Mouse (Mus musculus): ENCODE results near the gene Men1. TPM values are rescaled to one million over a fixed set of nuclear protein-coding genes. Genes with fewer than 3 reads are reported as not detected.
A peak's percentile ranks its signal among the peaks of the same experiment; 100 is the strongest.

Gene Men1
- polyA plus RNA-seq, 1 experiment from 2014 or later: 55.2 TPM

GRCm38 (mm10) chr19:6302114-6302513 is 32.7 kb upstream of the Men1 start:
- Histone ChIP-seq H3K4me1 (replicated peaks; ENCODE audit: control insufficient read depth, insufficient read depth, low read length) (peaks cover 5% of the 10 kb centered on the region), H3K36me3 (ENCODE audit: control insufficient read depth, insufficient read depth, low read length) (peaks cover 30% of the 10 kb centered on the region), H3K4me2 (ENCODE audit: low read length) (no peak overlapping the region), H3K27ac (ENCODE audit: low read depth) (no peak overlapping the region), H3K9me3 (ENCODE audit: control insufficient read depth, low read length) (no peaks in the 10 kb centered on the region), H3K27me3 (replicated peaks; ENCODE audit: control insufficient read depth, insufficient read depth, low read length) (no peaks in the 10 kb centered on the region), H3K9ac (ENCODE audit: low read length) (no peak overlapping the region), H3K4me3 (ENCODE audit: low read depth, low read length) (no peak overlapping the region)
- no peak for DNase-seq (ENCODE audit: low spot score)
- WGBS: 93% methylated on average over 5 of the region's 5 CpGs
- no peak for ATAC-seq (replicated peaks; ENCODE audit: low FRiP score, low TSS enrichment, low read depth)

- WGBS: 53% methylated on average over 4 of the region's 4 CpGs
- no peak for ATAC-seq (replicated peaks; ENCODE audit: low FRiP score, low TSS enrichment, low read depth)
- no peak overlapping the region for H3K27ac ChIP-seq (ENCODE audit: low read depth)
Observed at GRCm38 (mm10) chr19:6302522-6302921, 32.3 kb upstream of the Men1 start.

GRCm38 (mm10) chr19:6303831-6304230 is 30.9 kb upstream of the Men1 start:
- Histone ChIP-seq H3K36me3 (ENCODE audit: control insufficient read depth, insufficient read depth, low read length) (peaks cover 13% of the 10 kb centered on the region), H3K4me3 (ENCODE audit: low read depth, low read length) (no peak overlapping the region), H3K27ac (ENCODE audit: low read depth) (no peak overlapping the region), H3K4me1 (replicated peaks; ENCODE audit: control insufficient read depth, insufficient read depth, low read length) (peaks cover 8% of the 10 kb centered on the region), H3K4me2 (ENCODE audit: low read length) (no peak overlapping the region), H3K27me3 (replicated peaks; ENCODE audit: control insufficient read depth, insufficient read depth, low read length) (no peaks in the 10 kb centered on the region), H3K9me3 (ENCODE audit: control insufficient read depth, low read length) (no peaks in the 10 kb centered on the region), H3K9ac (ENCODE audit: low read length) (no peak overlapping the region)
- 75% methylated on average over 6 of the region's 6 CpGs for whole genome bisulfite sequencing
- ATAC-seq (replicated peaks; ENCODE audit: low FRiP score, low TSS enrichment, low read depth) (no peak), DNase-seq (ENCODE audit: low spot score) (no peak)

More at GRCm38 (mm10) chr19:6302522-6302921, 32.3 kb upstream of the Men1 start:
- no peak overlapping the region for H3K9ac ChIP-seq (ENCODE audit: low read length)
- no peaks in the 10 kb centered on the region for H3K27me3 ChIP-seq (replicated peaks; ENCODE audit: control insufficient read depth, insufficient read depth, low read length)
- H3K36me3 ChIP-seq (ENCODE audit: control insufficient read depth, insufficient read depth, low read length): peaks cover 26% of the 10 kb centered on the region
- no peak for DNase-seq (ENCODE audit: low spot score)
- no peaks in the 10 kb centered on the region for H3K9me3 ChIP-seq (ENCODE audit: control insufficient read depth, low read length)
- no peak overlapping the region for H3K4me3 ChIP-seq (ENCODE audit: low read depth, low read length)
- peaks cover 8% of the 10 kb centered on the region for H3K4me1 ChIP-seq (replicated peaks; ENCODE audit: control insufficient read depth, insufficient read depth, low read length)
- no peak overlapping the region for H3K4me2 ChIP-seq (ENCODE audit: low read length)

- 24% methylated on average over 5 of the region's 5 CpGs for WGBS
- H3K4me2 ChIP-seq (ENCODE audit: low read length): no peak overlapping the region
- H3K36me3 ChIP-seq (ENCODE audit: control insufficient read depth, insufficient read depth, low read length): peaks cover 3% of the 10 kb centered on the region
- ATAC-seq (replicated peaks; ENCODE audit: low FRiP score, low TSS enrichment, low read depth) (peak; percentile 56), DNase-seq (ENCODE audit: low spot score) (peak; percentile 97)
- no peaks in the 10 kb centered on the region for H3K27me3 ChIP-seq (replicated peaks; ENCODE audit: control insufficient read depth, insufficient read depth, low read length)
- H3K9me3 ChIP-seq (ENCODE audit: control insufficient read depth, low read length): no peaks in the 10 kb centered on the region
- no peak overlapping the region for H3K9ac ChIP-seq (ENCODE audit: low read length)
- 0 out of 2 replicates have a peak overlapping the region, but pooled peaks have one; percentile 14 for H3K27ac ChIP-seq (ENCODE audit: low read depth)
- no peak overlapping the region for H3K4me3 ChIP-seq (ENCODE audit: low read depth, low read length)
- peaks cover 8% of the 10 kb centered on the region for H3K4me1 ChIP-seq (replicated peaks; ENCODE audit: control insufficient read depth, insufficient read depth, low read length)
Observed at GRCm38 (mm10) chr19:6304787-6305516, 29.8 kb upstream of the Men1 start.

- peak overlapping the region; percentile 66 for H3K4me3 ChIP-seq (ENCODE audit: low read depth, low read length)
- H3K9me3 ChIP-seq (ENCODE audit: control insufficient read depth, low read length): no peaks in the 10 kb centered on the region
- 52% methylated on average over 8 of the region's 8 CpGs for WGBS
- H3K27me3 ChIP-seq (replicated peaks; ENCODE audit: control insufficient read depth, insufficient read depth, low read length): no peaks in the 10 kb centered on the region
- peak overlapping the region; percentile 61; the same call in 1 of the 2 replicates for H3K27ac ChIP-seq (ENCODE audit: low read depth)
- H3K9ac ChIP-seq (ENCODE audit: low read length): peak overlapping the region; percentile 58
- H3K4me1 ChIP-seq (replicated peaks; ENCODE audit: control insufficient read depth, insufficient read depth, low read length): peaks cover 8% of the 10 kb centered on the region
- ATAC-seq (replicated peaks; ENCODE audit: low FRiP score, low TSS enrichment, low read depth) (no peak), DNase-seq (ENCODE audit: low spot score) (no peak)
- H3K4me2 ChIP-seq (ENCODE audit: low read length): peak overlapping the region; percentile 57
- peaks cover 7% of the 10 kb centered on the region; the same call in 1 of the 2 replicates for H3K36me3 ChIP-seq (ENCODE audit: control insufficient read depth, insufficient read depth, low read length)
Observed at GRCm38 (mm10) chr19:6305517-6306115, 29.2 kb upstream of the Men1 start.

- H3K27ac ChIP-seq (ENCODE audit: low read depth): peak within 1 kb of the TSS; percentile 61
- 2% methylated on average over 38 of the region's 38 CpGs for WGBS
- H3K4me1 ChIP-seq (replicated peaks; ENCODE audit: control insufficient read depth, insufficient read depth, low read length): peaks cover 8% of the 10 kb centered on the region
- H3K9me3 ChIP-seq (ENCODE audit: control insufficient read depth, low read length): no peaks in the 10 kb centered on the region
- H3K9ac ChIP-seq (ENCODE audit: low read length): peak within 1 kb of the TSS; percentile 58
- DNase-seq (ENCODE audit: low spot score) (peak; percentile 93), ATAC-seq (replicated peaks; ENCODE audit: low FRiP score, low TSS enrichment, low read depth) (peak; percentile 85)
- peaks cover 9% of the 10 kb centered on the region; the same call in 1 of the 2 replicates for H3K36me3 ChIP-seq (ENCODE audit: control insufficient read depth, insufficient read depth, low read length)
- H3K4me3 ChIP-seq (ENCODE audit: low read depth, low read length): peak within 1 kb of the TSS; percentile 66
- H3K4me2 ChIP-seq (ENCODE audit: low read length): peak within 1 kb of the TSS; percentile 57
- H3K27me3 ChIP-seq (replicated peaks; ENCODE audit: control insufficient read depth, insufficient read depth, low read length): no peaks in the 10 kb centered on the region
Observed at GRCm38 (mm10) chr19:6306137-6306551, 28.6 kb upstream of the Men1 start, which contains the start of gene Cdc42bpg. Gene Cdc42bpg (plus strand): TSS chr19:6306456.

- peak overlapping the region; percentile 66 for H3K4me3 ChIP-seq (ENCODE audit: low read depth, low read length)
- WGBS: under 1% methylated on average over 32 of the region's 34 CpGs
Observed at GRCm38 (mm10) chr19:6306586-6306985, 28.2 kb upstream of the Men1 start.

GRCm38 (mm10) chr19:6307733-6308531 is 26.8 kb upstream of the Men1 start:
- WGBS: 66% methylated on average over 9 of the region's 9 CpGs
- Histone ChIP-seq H3K9ac (ENCODE audit: low read length) (no peak overlapping the region), H3K27me3 (replicated peaks; ENCODE audit: control insufficient read depth, insufficient read depth, low read length) (no peaks in the 10 kb centered on the region), H3K4me2 (ENCODE audit: low read length) (peak overlapping the region; percentile 57), H3K36me3 (ENCODE audit: control insufficient read depth, insufficient read depth, low read length) (peaks cover 24% of the 10 kb centered on the region), H3K4me1 (replicated peaks; ENCODE audit: control insufficient read depth, insufficient read depth, low read length) (peaks cover 8% of the 10 kb centered on the region), H3K27ac (ENCODE audit: low read depth) (no peak overlapping the region), H3K4me3 (ENCODE audit: low read depth, low read length) (0 out of 2 replicates have a peak overlapping the region, but pooled peaks have one; percentile 66), H3K9me3 (ENCODE audit: control insufficient read depth, low read length) (no peaks in the 10 kb centered on the region)
- no peak for ATAC-seq (replicated peaks; ENCODE audit: low FRiP score, low TSS enrichment, low read depth)
- DNase-seq (ENCODE audit: low spot score): no peak

More at GRCm38 (mm10) chr19:6306586-6306985, 28.2 kb upstream of the Men1 start:
- Histone ChIP-seq H3K4me1 (replicated peaks; ENCODE audit: control insufficient read depth, insufficient read depth, low read length) (peaks cover 8% of the 10 kb centered on the region), H3K27me3 (replicated peaks; ENCODE audit: control insufficient read depth, insufficient read depth, low read length) (no peaks in the 10 kb centered on the region), H3K9ac (ENCODE audit: low read length) (peak overlapping the region; percentile 58), H3K27ac (ENCODE audit: low read depth) (peak overlapping the region; percentile 61; the same call in 1 of the 2 replicates), H3K9me3 (ENCODE audit: control insufficient read depth, low read length) (no peaks in the 10 kb centered on the region), H3K36me3 (ENCODE audit: control insufficient read depth, insufficient read depth, low read length) (peaks cover 13% of the 10 kb centered on the region; the same call in 1 of the 2 replicates), H3K4me2 (ENCODE audit: low read length) (peak overlapping the region; percentile 57)
- ATAC-seq (replicated peaks; ENCODE audit: low FRiP score, low TSS enrichment, low read depth) (peak; percentile 70), DNase-seq (ENCODE audit: low spot score) (peak; percentile 89)

Data from intestine, embryonic 14.5 days (tissue).